Mouse (Mus musculus) liver, embryonic 14.5 days (tissue): ENCODE results near the gene Duox1. TPM values are rescaled to one million over a fixed set of nuclear protein-coding genes. Genes with fewer than 3 reads are reported as not detected.

ENCODE experiments used
- ATAC-seq: fragments of 200-750 bp; cut with Nextera tagmentation; 2 replicates; pipeline ENCODE4 v1.8.0; 2017; ENCODE audit warnings: moderate number of reproducible peaks, mild to moderate bottlenecking, moderate library complexity; ENCODE audit not compliant: insufficient read depth
- DNase-seq, 3 experiments: peaks; one replicate each; pipeline ENCODE4 v3.0.0-alpha.2; 2012 to 2013; ENCODE audit warnings: low read depth in 3 of 3, low spot score in 3 of 3
- H3K27ac ChIP-seq: fragments of 300-500 bp; sonication (generic); 2 replicates; pipeline ENCODE4 v1.5.1; 2014; ENCODE audit warnings: moderate library complexity, mild to moderate bottlenecking, control low read depth, inconsistent platforms
- H3K27me3 ChIP-seq: fragments of 300-500 bp; sonication (generic); 2 replicates; pipeline ENCODE4 v1.6.1; 2014; ENCODE audit warnings: mild to moderate bottlenecking, low read length, moderate library complexity; ENCODE audit not compliant: control insufficient read depth, insufficient read depth
- H3K36me3 ChIP-seq: fragments of 300-500 bp; sonication (generic); replicated peaks from 2 replicates; pipeline ENCODE4 v1.6.1; 2014; ENCODE audit warnings: low read depth; ENCODE audit not compliant: control insufficient read depth, insufficient read depth
- H3K4me1 ChIP-seq, 2 experiments: fragments of 200-500 bp in 1 of 2; fragments of 300-500 bp in 1 of 2; sonication (generic) in 1 of 2; replicated peaks; 2 replicates each; pipeline ENCODE4 v1.6.1; 2012 to 2014; ENCODE audit warnings: antibody characterized with exemption in 1 of 2, inconsistent platforms in 1 of 2, low read length in 1 of 2; ENCODE audit not compliant: control insufficient read depth in 2 of 2, insufficient read depth in 2 of 2
- H3K4me2 ChIP-seq: fragments of 300-500 bp; sonication (generic); 2 replicates; pipeline ENCODE4 v1.6.1; 2014; ENCODE audit warnings: low read depth, mild to moderate bottlenecking, control low read depth, moderate library complexity
- H3K4me3 ChIP-seq, 2 experiments: fragments of 200-500 bp in 1 of 2; fragments of 300-500 bp in 1 of 2; sonication (generic) in 1 of 2; 2 replicates each; pipeline ENCODE4 v1.5.1; 2012 to 2014; ENCODE audit warnings: low read depth in 2 of 2, low read length in 2 of 2, mild to moderate bottlenecking in 2 of 2, control low read depth in 1 of 2, inconsistent platforms in 1 of 2, moderate library complexity in 1 of 2; ENCODE audit not compliant: insufficient read depth in 1 of 2
- H3K9ac ChIP-seq: fragments of 300-500 bp; sonication (generic); replicated peaks from 2 replicates; pipeline ENCODE4 v1.6.1; 2014; ENCODE audit warnings: mild to moderate bottlenecking, control low read depth, moderate library complexity
- H3K9me3 ChIP-seq: fragments of 300-500 bp; sonication (generic); 2 replicates; pipeline ENCODE4 v1.6.1; 2016; ENCODE audit warnings: low read length, mixed read lengths; ENCODE audit not compliant: control insufficient read depth
- CTCF ChIP-seq: IDR thresholded peaks from 2 replicates; pipeline ENCODE4 v1.5.1; 2016; ENCODE audit warnings: antibody characterized with exemption, low read depth, control low read depth
- EP300 ChIP-seq: IDR thresholded peaks from 2 replicates; pipeline ENCODE4 v1.6.1; 2016; ENCODE audit warnings: antibody characterized with exemption, low read depth
- WGBS: fragments of 180-500 bp; shearing (Covaris S2); extraction: QIAGEN DNeasy Blood & Tissue Kit; methylation state at CpG from one replicate; pipeline ENCODE4 v1.1.7; 2014; ENCODE audit not compliant: insufficient replicate concordance; 5-methylcytosine and 5-hydroxymethylcytosine counted together
- polyA plus RNA-seq, 2 experiments: library from polyadenylated mRNA; depleted of rRNA in 1 of 2; stranded (reverse) in 1 of 2; unstranded in 1 of 2; fragments of >200 nt; fragmentation: Nextera tagmentation in 1 of 2; extraction: Ambion mirVana in 1 of 2; gene quantifications; 2 replicates each; pipeline versions ENCODE4 v1.2.1 to v1.2.3; 2012 to 2014

Duox1 gene
- polyA plus RNA-seq, 2 experiments: not detected

- Histone ChIP-seq H3K4me1 (0 out of 4 replicates have a peak, but pooled peaks cover 0 to 2% of the 10 kb centered on the region in 2 experiments), H3K27me3 (peaks cover 77% of the 10 kb centered on the region), H3K27ac (no peak overlapping the region), H3K9me3 (no peaks in the 10 kb centered on the region), H3K4me2 (no peak overlapping the region), H3K9ac (no peak overlapping the region), H3K4me3 (no peak overlapping the region), H3K36me3 (no peaks in the 10 kb centered on the region)
- no peak for ATAC-seq
- WGBS: 10% methylated on average over 14 of the region's 14 CpGs
- DNase-seq: no peak
- TF ChIP-seq EP300 (no peak), CTCF (no peak)
These were observed 15.4 kb upstream of the Duox1 start for GRCm38 (mm10) chr2:122299911-122300655.

- no peaks in the 10 kb centered on the region for H3K36me3 ChIP-seq
- ATAC-seq: no peak
- TF ChIP-seq EP300: no peak
- TF ChIP-seq CTCF: no peak
- H3K27ac ChIP-seq: no peak overlapping the region
- H3K4me1 ChIP-seq: 0 out of 4 replicates have a peak, but pooled peaks cover 0 to 2% of the 10 kb centered on the region in 2 experiments
- no peak overlapping the region for H3K9ac ChIP-seq
- no peak for DNase-seq
- WGBS: 6% methylated on average over 14 of the region's 14 CpGs
- H3K4me2 ChIP-seq: no peak overlapping the region
- H3K4me3 ChIP-seq: no peak overlapping the region
- no peaks in the 10 kb centered on the region for H3K9me3 ChIP-seq
- peaks cover 72% of the 10 kb centered on the region for H3K27me3 ChIP-seq
These were observed 14.8 kb upstream of the Duox1 start for GRCm38 (mm10) chr2:122300656-122301020.

GRCm38 (mm10) chr2:122301081-122301920 is 14.2 kb upstream of the Duox1 start:
- no peaks in the 10 kb centered on the region for H3K9me3 ChIP-seq
- H3K4me1 ChIP-seq: 0 out of 4 replicates have a peak, but pooled peaks cover 0 to 2% of the 10 kb centered on the region in 2 experiments
- peaks cover 66% of the 10 kb centered on the region for H3K27me3 ChIP-seq
- ATAC-seq (no peak), DNase-seq (no peak)
- H3K4me3 ChIP-seq: peak overlapping the region in 1 of 2 experiments; percentile 18; a peak in 1 of 4 replicates
- TF ChIP-seq CTCF (no peak), EP300 (no peak)
- H3K9ac ChIP-seq: no peak overlapping the region
- H3K27ac ChIP-seq: no peak overlapping the region
- no peaks in the 10 kb centered on the region for H3K36me3 ChIP-seq
- peak overlapping the region; percentile 29 for H3K4me2 ChIP-seq
- under 1% methylated on average over 47 of the region's 48 CpGs for WGBS

- no peak overlapping the region for H3K27ac ChIP-seq
- H3K27me3 ChIP-seq: peaks cover 62% of the 10 kb centered on the region
- DNase-seq (no peak), ATAC-seq (no peak)
- H3K4me3 ChIP-seq: peak overlapping the region in 1 of 2 experiments; percentile 18; a peak in 1 of 4 replicates
- 0 out of 4 replicates have a peak, but pooled peaks cover 0 to 2% of the 10 kb centered on the region in 2 experiments for H3K4me1 ChIP-seq
- H3K36me3 ChIP-seq: no peaks in the 10 kb centered on the region
- H3K4me2 ChIP-seq: peak overlapping the region; percentile 29; the same call in 1 of the 2 replicates
- H3K9ac ChIP-seq: no peak overlapping the region
- TF ChIP-seq EP300 (no peak), CTCF (no peak)
- WGBS: 11% methylated on average over 23 of the region's 23 CpGs
- no peaks in the 10 kb centered on the region for H3K9me3 ChIP-seq
These were observed 13.4 kb upstream of the Duox1 start for GRCm38 (mm10) chr2:122301921-122302573.
